Mouse (Mus musculus) forebrain, embryonic 11.5 days (tissue): ENCODE results near the gene Fahd1. TPM values are rescaled to one million over a fixed set of nuclear protein-coding genes. Genes with fewer than 3 reads are reported as not detected.

Source experiments
- ATAC-seq: fragments of 200-750 bp; cut with Nextera tagmentation; replicated peaks from 2 replicates; pipeline ENCODE4 v1.8.0; 2017; ENCODE audit warnings: moderate TSS enrichment; ENCODE audit not compliant: low FRiP score
- DNase-seq: peaks from one replicate; pipeline ENCODE4 v3.0.0-alpha.2; 2017; ENCODE audit warnings: low spot score
- H3K27ac ChIP-seq: fragments of 300-500 bp; sonication (generic); 2 replicates; pipeline ENCODE4 v1.5.1; 2014; ENCODE audit warnings: low read depth, low read length
- H3K27me3 ChIP-seq: fragments of 300-500 bp; sonication (generic); 2 replicates; pipeline ENCODE4 v1.6.1; 2014; ENCODE audit warnings: mild to moderate bottlenecking, low read length, mixed read lengths; ENCODE audit not compliant: control insufficient read depth, insufficient read depth
- H3K36me3 ChIP-seq: fragments of 300-500 bp; sonication (generic); 2 replicates; pipeline ENCODE4 v1.6.1; 2014; ENCODE audit warnings: mild to moderate bottlenecking, low read length, moderate library complexity, mixed read lengths; ENCODE audit not compliant: control insufficient read depth, insufficient read depth
- H3K4me1 ChIP-seq: fragments of 300-500 bp; sonication (generic); replicated peaks from 2 replicates; pipeline ENCODE4 v1.6.1; 2014; ENCODE audit warnings: low read length, mixed read lengths; ENCODE audit not compliant: control insufficient read depth, insufficient read depth
- H3K4me2 ChIP-seq: fragments of 300-500 bp; sonication (generic); 2 replicates; pipeline ENCODE4 v1.6.1; 2014; ENCODE audit warnings: low read depth, mild to moderate bottlenecking, low read length, moderate library complexity, mixed read lengths; ENCODE audit not compliant: severe bottlenecking
- H3K4me3 ChIP-seq: fragments of 300-500 bp; sonication (generic); 2 replicates; pipeline ENCODE4 v1.5.1; 2014; ENCODE audit warnings: low read depth, low read length
- H3K9ac ChIP-seq: fragments of 300-500 bp; sonication (generic); 2 replicates; pipeline ENCODE4 v1.6.1; 2014; ENCODE audit warnings: low read length
- H3K9me3 ChIP-seq: fragments of 300-500 bp; sonication (generic); 2 replicates; pipeline ENCODE4 v1.6.1; 2016; ENCODE audit warnings: low read length, mixed read lengths; ENCODE audit not compliant: control insufficient read depth
- WGBS: fragments of 180-500 bp; shearing (Covaris S2); extraction: QIAGEN DNeasy Blood & Tissue Kit; methylation state at CpG from one replicate; pipeline ENCODE4 v1.1.7; 2014; 5-methylcytosine and 5-hydroxymethylcytosine counted together
- polyA plus RNA-seq: library from polyadenylated mRNA; unstranded; fragments of >200 nt; fragmentation: Nextera tagmentation; extraction: Ambion mirVana; gene quantifications from 2 replicates; pipeline ENCODE4 v1.2.1, GENCODE M21; 2014

Gene Fahd1
- polyA plus RNA-seq, 1 experiment from 2014 or later = 19.3 TPM

DNA sequence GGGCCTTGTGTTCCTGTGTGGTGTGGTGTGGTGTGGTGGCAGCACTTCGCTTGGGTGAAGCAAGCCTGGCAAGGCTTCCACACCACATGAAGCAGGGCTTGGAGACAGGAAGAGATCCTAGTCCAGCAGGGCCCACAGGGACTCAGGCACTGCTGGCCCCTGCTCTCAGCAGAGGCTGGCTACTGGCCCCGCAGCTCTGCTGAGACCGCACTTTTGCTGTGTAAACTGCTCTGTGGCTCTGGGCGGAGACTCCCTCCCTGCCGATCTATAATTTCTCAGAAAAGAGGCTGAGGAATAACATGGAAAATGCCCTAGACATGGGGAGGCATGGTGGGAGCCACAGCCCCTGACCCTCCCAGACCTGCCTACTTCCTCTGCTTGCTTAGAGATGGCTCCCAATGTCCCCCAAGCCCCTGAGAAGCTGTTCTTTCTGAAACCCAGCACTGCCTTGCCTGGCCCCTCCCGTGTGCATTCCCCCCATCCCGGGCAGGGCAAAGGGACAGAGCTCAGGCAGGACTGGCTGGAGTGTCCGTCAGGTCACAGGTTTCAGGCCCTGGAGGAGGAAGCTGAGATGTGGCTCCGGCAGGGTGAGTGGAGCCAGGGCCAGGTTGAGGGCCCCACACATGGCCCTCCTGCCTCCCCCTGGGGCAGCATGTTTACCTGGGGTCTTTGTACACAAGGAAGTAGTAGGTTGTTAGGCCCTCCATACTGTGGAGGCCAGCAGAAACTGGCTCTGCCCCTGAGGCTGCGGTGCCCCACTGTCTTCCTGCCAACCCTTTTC lies 27.4 kb upstream of the Fahd1 start:
- H3K9me3 ChIP-seq = no peaks in the 10 kb centered on the region
- H3K4me1 ChIP-seq = no peaks in the 10 kb centered on the region
- H3K9ac ChIP-seq = no peak overlapping the region
- no peaks in the 10 kb centered on the region for H3K36me3 ChIP-seq
- H3K27ac ChIP-seq = no peak overlapping the region
- H3K4me2 ChIP-seq = no peak overlapping the region
- no peaks in the 10 kb centered on the region for H3K27me3 ChIP-seq
- DNase-seq (no peak), ATAC-seq (no peak)
- no peak overlapping the region for H3K4me3 ChIP-seq
- 69% methylated on average over 10 of the region's 10 CpGs for WGBS

- Histone ChIP-seq H3K4me1 (no peaks in the 10 kb centered on the region), H3K9ac (no peak overlapping the region), H3K27ac (no peak overlapping the region), H3K9me3 (no peaks in the 10 kb centered on the region), H3K4me3 (no peak overlapping the region), H3K36me3 (no peaks in the 10 kb centered on the region), H3K4me2 (no peak overlapping the region), H3K27me3 (no peaks in the 10 kb centered on the region)
- ATAC-seq (no peak), DNase-seq (no peak)
- WGBS = 82% methylated on average over 8 of the region's 8 CpGs
These were observed 24.8 kb upstream of the Fahd1 start for GRCm38 (mm10) chr17:24874989-24875388.

DNA sequence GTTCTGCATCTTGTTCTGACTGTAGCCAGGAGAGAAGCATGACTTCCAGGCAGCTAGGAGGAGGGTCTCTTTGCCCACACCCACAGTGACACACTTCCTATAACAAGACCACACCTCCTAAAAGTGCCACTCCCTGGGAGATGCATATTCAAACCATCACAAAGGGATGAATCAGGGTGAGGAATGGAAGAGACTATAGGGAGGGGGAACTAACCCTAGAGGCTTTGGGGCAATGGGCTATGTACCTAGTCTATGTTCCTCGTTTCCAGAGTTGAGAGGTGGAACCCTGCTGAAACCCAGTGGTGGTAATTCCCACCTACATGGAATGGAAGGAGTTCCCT lies 24.2 kb upstream of the Fahd1 start:
- H3K4me3 ChIP-seq = no peak overlapping the region
- H3K4me2 ChIP-seq = no peak overlapping the region
- no peak overlapping the region for H3K27ac ChIP-seq
- no peak for DNase-seq
- no peaks in the 10 kb centered on the region for H3K9me3 ChIP-seq
- no peak overlapping the region for H3K9ac ChIP-seq
- H3K36me3 ChIP-seq = no peaks in the 10 kb centered on the region
- no peaks in the 10 kb centered on the region for H3K4me1 ChIP-seq
- whole genome bisulfite sequencing = 81% methylated on average over 1 of the region's 1 CpGs
- ATAC-seq = no peak
- H3K27me3 ChIP-seq = no peaks in the 10 kb centered on the region

DNA sequence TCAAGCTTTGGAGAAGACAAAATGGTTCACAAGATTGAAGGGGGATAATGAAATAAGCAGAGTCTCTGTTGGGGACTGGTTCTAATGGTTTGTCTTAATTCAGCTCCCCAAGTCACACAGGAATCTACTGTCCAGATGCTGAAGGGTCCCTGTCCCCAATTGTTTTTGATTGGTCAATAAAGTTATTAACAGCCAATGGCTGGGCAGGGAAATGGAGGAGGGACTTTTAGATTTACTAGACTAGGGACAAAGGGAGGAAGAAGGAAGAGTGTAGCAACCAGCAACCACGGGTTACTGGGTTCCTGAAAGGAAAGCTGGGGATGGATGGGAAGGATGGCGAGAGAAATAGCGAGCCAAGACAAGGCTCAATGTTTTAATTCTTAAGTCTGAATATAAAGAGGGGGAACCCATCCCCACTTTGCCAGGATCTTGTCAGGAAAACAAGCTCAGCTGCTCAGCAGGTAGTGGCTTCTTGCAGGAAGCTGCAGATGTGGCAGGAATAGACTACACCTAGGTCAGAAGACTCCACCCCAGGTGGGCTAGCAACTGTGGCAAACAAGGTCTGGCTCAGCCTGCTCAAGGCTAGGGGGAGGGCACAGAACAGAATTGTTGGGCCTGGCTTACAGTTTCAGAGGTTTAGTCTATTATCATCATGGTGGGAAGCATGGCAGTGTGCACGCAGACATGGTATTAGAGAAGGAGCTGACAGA lies 23.7 kb upstream of the Fahd1 start:
- no peaks in the 10 kb centered on the region for H3K9me3 ChIP-seq
- ATAC-seq (no peak), DNase-seq (no peak)
- H3K36me3 ChIP-seq = no peaks in the 10 kb centered on the region
- no peak overlapping the region for H3K9ac ChIP-seq
- H3K27ac ChIP-seq = no peak overlapping the region
- no peak overlapping the region for H3K4me2 ChIP-seq
- no peaks in the 10 kb centered on the region for H3K27me3 ChIP-seq
- H3K4me1 ChIP-seq = no peaks in the 10 kb centered on the region
- H3K4me3 ChIP-seq = no peak overlapping the region
- 47% methylated on average over 4 of the region's 4 CpGs for WGBS

- Histone ChIP-seq H3K9me3 (no peaks in the 10 kb centered on the region), H3K36me3 (no peaks in the 10 kb centered on the region), H3K27me3 (no peaks in the 10 kb centered on the region), H3K9ac (no peak overlapping the region), H3K27ac (no peak overlapping the region), H3K4me1 (no peaks in the 10 kb centered on the region), H3K4me2 (no peak overlapping the region), H3K4me3 (no peak overlapping the region)
- ATAC-seq (no peak), DNase-seq (no peak)
- 93% methylated on average over 10 of the region's 10 CpGs for WGBS
These were observed 17.8 kb upstream of the Fahd1 start for GRCm38 (mm10) chr17:24867914-24868313.

DNA sequence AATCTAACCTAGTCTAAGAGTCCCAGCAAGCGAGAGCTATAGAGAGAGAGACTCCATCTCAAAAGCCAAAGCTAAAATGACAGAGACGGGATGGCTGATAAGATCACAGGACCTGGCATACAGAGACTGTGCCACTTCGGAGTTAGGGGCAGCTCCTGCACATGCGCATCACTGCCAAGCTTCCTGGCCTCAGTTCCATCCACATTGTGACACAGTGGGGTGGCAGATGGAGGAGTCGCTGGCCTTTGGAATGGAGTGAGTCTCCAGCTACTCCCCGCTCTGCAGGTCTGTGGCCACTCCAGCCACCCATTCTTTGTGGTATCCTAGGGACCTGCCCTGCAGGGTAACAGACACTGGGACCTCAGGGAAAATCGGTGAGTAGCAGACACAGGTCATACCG lies 15.6 kb upstream of the Fahd1 start, which contains the start of gene Igfals:
Gene Igfals (plus strand): TSS at position 222 of the 400 bp plus-strand sequence.
- H3K4me2 ChIP-seq = no peak within 1 kb of the TSS
- no peak within 1 kb of the TSS for H3K4me3 ChIP-seq
- H3K9ac ChIP-seq = no peak within 1 kb of the TSS
- H3K36me3 ChIP-seq = no peaks in the 10 kb centered on the region
- no peaks in the 10 kb centered on the region for H3K4me1 ChIP-seq
- no peak for ATAC-seq
- WGBS = 92% methylated on average over 8 of the region's 8 CpGs
- no peaks in the 10 kb centered on the region for H3K9me3 ChIP-seq
- no peaks in the 10 kb centered on the region for H3K27me3 ChIP-seq
- H3K27ac ChIP-seq = no peak within 1 kb of the TSS
- DNase-seq = peak; percentile 40

- Histone ChIP-seq H3K9ac (no peak overlapping the region), H3K4me1 (no peaks in the 10 kb centered on the region), H3K4me2 (no peak overlapping the region), H3K4me3 (no peak overlapping the region), H3K27me3 (no peaks in the 10 kb centered on the region), H3K27ac (no peak overlapping the region), H3K36me3 (no peaks in the 10 kb centered on the region), H3K9me3 (no peaks in the 10 kb centered on the region)
- DNase-seq (no peak), ATAC-seq (no peak)
- WGBS = 95% methylated on average over 3 of the region's 3 CpGs
These were observed 11.6 kb upstream of the Fahd1 start for GRCm38 (mm10) chr17:24861785-24862184.

DNA sequence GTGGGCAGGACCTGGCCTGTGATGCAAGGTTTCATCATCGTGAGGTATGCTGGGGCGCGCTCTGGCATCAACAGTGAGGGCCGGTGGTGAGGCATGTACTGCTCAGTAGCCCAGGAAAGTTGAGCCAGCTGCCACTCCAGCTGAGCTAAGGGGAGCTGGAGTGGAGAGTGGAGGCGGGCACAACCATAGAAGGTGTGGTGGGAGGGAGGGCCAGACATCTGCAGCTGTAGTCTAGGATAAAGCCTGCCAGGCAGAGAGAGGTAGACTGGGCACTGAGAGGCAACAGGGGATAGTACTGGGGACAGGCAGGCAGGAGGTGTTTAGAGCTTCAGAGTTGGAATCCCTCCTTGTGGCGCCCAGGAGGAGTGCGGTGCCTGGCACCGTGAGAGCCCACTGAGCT lies 9.9 kb upstream of the Fahd1 start:
- H3K27ac ChIP-seq = no peak overlapping the region
- WGBS = 92% methylated on average over 8 of the region's 8 CpGs
- H3K9me3 ChIP-seq = no peaks in the 10 kb centered on the region
- no peak overlapping the region for H3K4me2 ChIP-seq
- H3K27me3 ChIP-seq = no peaks in the 10 kb centered on the region
- H3K9ac ChIP-seq = no peak overlapping the region
- H3K36me3 ChIP-seq = no peaks in the 10 kb centered on the region
- DNase-seq (peak; percentile 41), ATAC-seq (no peak)
- no peak overlapping the region for H3K4me3 ChIP-seq
- H3K4me1 ChIP-seq = no peaks in the 10 kb centered on the region

GRCm38 (mm10) chr17:24858967-24859366 lies 8.8 kb upstream of the Fahd1 start:
- ATAC-seq (no peak), DNase-seq (no peak)
- Histone ChIP-seq H3K27me3 (no peaks in the 10 kb centered on the region), H3K4me3 (no peak overlapping the region), H3K4me1 (no peaks in the 10 kb centered on the region), H3K9me3 (no peaks in the 10 kb centered on the region), H3K36me3 (no peaks in the 10 kb centered on the region), H3K27ac (no peak overlapping the region), H3K4me2 (no peak overlapping the region), H3K9ac (no peak overlapping the region)
- WGBS = 88% methylated on average over 6 of the region's 6 CpGs
